Mouse (Mus musculus) midbrain, embryonic 12.5 days (tissue): ENCODE measurements at regions not wholly inside any gene's neighbourhood (a gene's known extent, or its start where the extent isn't known, plus 50 kb on each side); places are given as distances from the start of the nearest gene placed in this dataset.

ENCODE experiments used
- ATAC-seq: fragments of 200-750 bp; cut with Nextera tagmentation; 2 replicates; pipeline ENCODE4 v1.8.0; 2017; ENCODE audit warnings: low read depth, moderate TSS enrichment, moderate library complexity; ENCODE audit not compliant: low FRiP score
- H3K27ac ChIP-seq: fragments of 300-500 bp; sonication (generic); replicated peaks from 2 replicates; pipeline ENCODE4 v1.5.1; 2016; ENCODE audit warnings: mild to moderate bottlenecking
- H3K27me3 ChIP-seq: fragments of 300-500 bp; sonication (generic); 2 replicates; pipeline ENCODE4 v1.6.1; 2016; ENCODE audit warnings: mild to moderate bottlenecking
- H3K36me3 ChIP-seq: fragments of 300-500 bp; sonication (generic); 2 replicates; pipeline ENCODE4 v1.6.1; 2016
- H3K4me1 ChIP-seq: fragments of 300-500 bp; sonication (generic); 2 replicates; pipeline ENCODE4 v1.6.1; 2016
- H3K4me2 ChIP-seq: fragments of 300-500 bp; sonication (generic); replicated peaks from 2 replicates; pipeline ENCODE4 v1.6.1; 2016; ENCODE audit warnings: mild to moderate bottlenecking, moderate library complexity
- H3K4me3 ChIP-seq: fragments of 300-500 bp; sonication (generic); 2 replicates; pipeline ENCODE4 v1.5.1; 2016; ENCODE audit warnings: mild to moderate bottlenecking
- H3K9ac ChIP-seq: fragments of 300-500 bp; sonication (generic); replicated peaks from 2 replicates; pipeline ENCODE4 v1.6.1; 2016; ENCODE audit warnings: mild to moderate bottlenecking, moderate library complexity
- H3K9me3 ChIP-seq: fragments of 300-500 bp; sonication (generic); 2 replicates; pipeline ENCODE4 v1.6.1; 2016; ENCODE audit warnings: mild to moderate bottlenecking
- WGBS: fragments of 180-500 bp; shearing (Covaris S2); methylation state at CpG from one replicate; pipeline ENCODE4 v1.1.7; 2016; 5-methylcytosine and 5-hydroxymethylcytosine counted together

DNA sequence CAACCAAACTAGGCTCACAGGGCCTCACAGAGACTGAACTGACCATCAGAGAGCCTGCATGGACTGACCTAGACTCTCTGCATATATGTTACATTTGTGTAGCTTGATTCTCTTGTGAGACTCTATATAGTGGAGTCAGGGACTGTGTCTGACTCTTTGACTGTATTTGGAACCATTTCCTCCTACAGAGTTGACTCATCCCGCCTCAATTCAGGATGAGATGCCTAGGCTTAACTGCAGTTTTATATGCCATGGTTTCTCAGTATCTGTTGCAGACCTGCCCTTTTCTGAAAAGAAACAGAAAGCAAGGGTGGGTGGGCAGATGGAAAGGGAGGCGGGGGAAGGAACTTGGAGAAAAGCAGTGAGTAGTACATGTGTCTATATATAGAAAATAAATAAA lies 441.9 kb downstream of the Tmem161b start:
- Histone ChIP-seq H3K9me3 (no peaks in the 10 kb centered on the region), H3K4me2 (no peak overlapping the region), H3K4me3 (no peak overlapping the region), H3K27me3 (no peaks in the 10 kb centered on the region), H3K36me3 (no peaks in the 10 kb centered on the region), H3K27ac (no peak overlapping the region), H3K4me1 (no peaks in the 10 kb centered on the region), H3K9ac (no peak overlapping the region)
- 85% methylated on average over 2 of the region's 2 CpGs for WGBS
- no peak for ATAC-seq

DNA sequence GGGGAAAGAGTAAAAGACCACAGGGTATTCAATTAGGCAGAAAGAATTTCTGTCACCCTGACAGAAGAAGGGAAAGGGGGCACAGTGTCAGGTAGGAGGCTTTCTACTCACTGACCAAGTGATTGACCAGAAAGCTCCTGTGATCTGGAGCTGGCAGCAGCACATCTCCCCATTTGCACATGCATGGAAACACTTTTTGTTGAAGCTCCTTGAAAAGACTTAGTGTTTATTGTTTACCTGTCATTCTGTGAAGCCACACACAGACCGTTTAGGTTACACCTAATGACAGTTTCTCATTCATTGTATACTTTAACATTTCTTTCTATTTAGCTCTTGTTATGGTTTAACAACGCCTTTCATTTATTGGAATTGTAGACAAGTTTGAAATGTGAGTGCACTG lies 458.9 kb downstream of the Tmem161b start:
- H3K27ac ChIP-seq = no peak overlapping the region
- no peak for ATAC-seq
- no peaks in the 10 kb centered on the region for H3K36me3 ChIP-seq
- H3K4me3 ChIP-seq = no peak overlapping the region
- H3K4me1 ChIP-seq = no peaks in the 10 kb centered on the region
- H3K9ac ChIP-seq = no peak overlapping the region
- no peak overlapping the region for H3K4me2 ChIP-seq
- H3K27me3 ChIP-seq = no peaks in the 10 kb centered on the region
- 48% methylated on average over 2 of the region's 2 CpGs for WGBS
- H3K9me3 ChIP-seq = no peaks in the 10 kb centered on the region

DNA sequence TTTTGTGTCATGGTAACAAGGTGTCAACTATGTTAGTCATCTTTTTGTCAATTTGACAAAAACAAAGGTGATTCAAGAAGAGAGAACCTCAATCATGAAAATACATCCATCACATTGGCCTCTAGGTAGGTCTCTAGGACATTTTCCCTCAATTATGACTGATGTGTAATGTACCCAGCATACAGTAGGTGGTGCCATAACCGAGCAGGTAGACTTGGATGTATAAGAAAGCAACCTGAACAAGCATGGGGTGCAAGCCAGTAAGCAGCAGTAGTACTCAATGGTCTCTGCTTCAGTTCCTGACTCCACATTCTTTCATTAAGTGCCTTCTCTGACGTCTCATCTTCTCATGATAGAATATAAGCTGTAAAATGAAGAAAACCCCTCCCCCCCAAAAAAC lies 463.8 kb downstream of the Tmem161b start:
- H3K4me2 ChIP-seq = no peak overlapping the region
- no peaks in the 10 kb centered on the region for H3K4me1 ChIP-seq
- ATAC-seq = no peak
- H3K9ac ChIP-seq = no peak overlapping the region
- WGBS = 62% methylated on average over 2 of the region's 2 CpGs
- H3K27me3 ChIP-seq = no peaks in the 10 kb centered on the region
- H3K9me3 ChIP-seq = no peaks in the 10 kb centered on the region
- no peak overlapping the region for H3K27ac ChIP-seq
- H3K36me3 ChIP-seq = no peaks in the 10 kb centered on the region
- H3K4me3 ChIP-seq = no peak overlapping the region

- H3K36me3 ChIP-seq = no peaks in the 10 kb centered on the region
- WGBS = 96% methylated on average over 2 of the region's 2 CpGs
- no peak for ATAC-seq
- no peaks in the 10 kb centered on the region for H3K9me3 ChIP-seq
- no peak overlapping the region for H3K9ac ChIP-seq
- H3K4me2 ChIP-seq = no peak overlapping the region
- no peak overlapping the region for H3K4me3 ChIP-seq
- no peaks in the 10 kb centered on the region for H3K4me1 ChIP-seq
- H3K27me3 ChIP-seq = no peaks in the 10 kb centered on the region
- H3K27ac ChIP-seq = no peak overlapping the region
Measured at GRCm38 (mm10) chr13:84693462-84693861, 471.4 kb downstream of the Tmem161b start.

DNA sequence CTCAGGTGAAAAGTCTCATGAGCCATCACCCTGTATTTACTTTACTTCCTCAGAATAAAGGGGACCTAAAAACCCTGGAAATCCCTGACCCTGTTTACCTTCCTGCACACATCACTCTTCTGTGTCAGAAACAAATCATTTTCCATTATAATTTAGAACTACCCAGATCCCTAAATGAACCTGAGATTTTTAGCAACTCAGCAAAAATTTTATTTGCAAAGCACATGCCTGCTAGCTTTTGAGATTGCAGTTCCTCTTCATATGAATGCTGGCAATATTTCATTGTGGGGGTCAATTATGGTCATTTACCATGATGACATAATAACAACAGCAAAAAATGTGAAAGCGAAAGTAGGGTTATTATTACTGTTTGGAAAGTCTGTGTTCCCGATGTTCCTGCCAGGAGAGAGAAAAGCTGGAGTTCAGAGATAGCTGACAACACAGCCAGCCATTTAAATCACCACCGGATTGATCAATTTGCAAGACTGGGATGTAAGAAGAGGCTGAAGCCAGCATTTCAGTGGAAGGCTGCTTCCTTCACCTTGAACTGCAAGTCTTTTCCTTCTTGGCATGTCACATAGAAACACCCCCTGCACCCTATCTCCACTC lies 476.5 kb downstream of the Tmem161b start:
- WGBS = 69% methylated on average over 3 of the region's 3 CpGs
- no peak overlapping the region for H3K27ac ChIP-seq
- H3K9ac ChIP-seq = no peak overlapping the region

DNA sequence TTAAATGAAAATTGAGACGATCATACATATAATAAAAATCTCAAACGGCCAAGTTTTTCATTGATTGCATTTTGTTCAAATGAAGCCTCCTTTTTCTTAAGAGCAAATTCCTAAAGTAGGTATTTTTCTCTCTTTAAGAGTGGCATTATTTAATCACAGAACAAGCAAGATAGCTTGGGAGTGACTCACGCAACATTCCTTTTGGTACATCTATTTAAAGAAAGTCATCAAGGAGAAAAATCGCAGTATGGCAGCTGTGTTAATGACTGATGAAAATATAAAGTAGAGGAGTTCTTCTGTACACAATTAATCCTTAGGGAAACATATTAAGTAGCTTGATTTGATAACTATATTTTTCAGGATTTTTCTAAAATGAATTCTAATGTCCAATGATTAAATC lies 448.0 kb upstream of the Ccnh start:
- Histone ChIP-seq H3K27me3 (no peaks in the 10 kb centered on the region), H3K36me3 (no peaks in the 10 kb centered on the region), H3K9ac (no peak overlapping the region), H3K4me1 (no peaks in the 10 kb centered on the region), H3K9me3 (no peaks in the 10 kb centered on the region), H3K27ac (no peak overlapping the region), H3K4me3 (no peak overlapping the region), H3K4me2 (no peak overlapping the region)
- 91% methylated on average over 4 of the region's 4 CpGs for WGBS
- no peak for ATAC-seq

More for the DNA sequence above, 476.5 kb downstream of the Tmem161b start:
- no peak overlapping the region for H3K4me3 ChIP-seq
- no peaks in the 10 kb centered on the region for H3K27me3 ChIP-seq
- no peak for ATAC-seq
- no peaks in the 10 kb centered on the region for H3K36me3 ChIP-seq
- 0 out of 2 replicates have a peak, but pooled peaks cover 3% of the 10 kb centered on the region for H3K4me1 ChIP-seq
- H3K4me2 ChIP-seq = no peak overlapping the region
- no peaks in the 10 kb centered on the region for H3K9me3 ChIP-seq

- H3K4me1 ChIP-seq = 0 out of 2 replicates have a peak, but pooled peaks cover 2% of the 10 kb centered on the region
- H3K4me3 ChIP-seq = no peak overlapping the region
- WGBS = 92% methylated on average over 2 of the region's 2 CpGs
- no peaks in the 10 kb centered on the region for H3K36me3 ChIP-seq
- H3K9ac ChIP-seq = no peak overlapping the region
- H3K27ac ChIP-seq = no peak overlapping the region
- H3K27me3 ChIP-seq = no peaks in the 10 kb centered on the region
- H3K4me2 ChIP-seq = no peak overlapping the region
- H3K9me3 ChIP-seq = no peaks in the 10 kb centered on the region
- ATAC-seq = no peak
Measured at GRCm38 (mm10) chr13:84748331-84748730, 440.9 kb upstream of the Ccnh start.

GRCm38 (mm10) chr13:84749214-84749613 lies 440.0 kb upstream of the Ccnh start:
- no peak for ATAC-seq
- Histone ChIP-seq H3K9ac (no peak overlapping the region), H3K27me3 (no peaks in the 10 kb centered on the region), H3K4me2 (no peak overlapping the region), H3K27ac (no peak overlapping the region), H3K9me3 (no peaks in the 10 kb centered on the region), H3K36me3 (no peaks in the 10 kb centered on the region), H3K4me1 (0 out of 2 replicates have a peak, but pooled peaks cover 2% of the 10 kb centered on the region), H3K4me3 (no peak overlapping the region)
- WGBS = 83% methylated on average over 1 of the region's 1 CpGs

- ATAC-seq = no peak
- Histone ChIP-seq H3K9me3 (no peaks in the 10 kb centered on the region), H3K27ac (no peak overlapping the region), H3K4me3 (no peak overlapping the region), H3K27me3 (0 out of 2 replicates have a peak, but pooled peaks cover 3% of the 10 kb centered on the region), H3K4me2 (no peak overlapping the region), H3K4me1 (peaks cover 6% of the 10 kb centered on the region; the same call in 1 of the 2 replicates), H3K36me3 (no peaks in the 10 kb centered on the region), H3K9ac (no peak overlapping the region)
- WGBS = 81% methylated on average over 2 of the region's 2 CpGs
Measured at GRCm38 (mm10) chr13:84750136-84750535, 439.1 kb upstream of the Ccnh start.

DNA sequence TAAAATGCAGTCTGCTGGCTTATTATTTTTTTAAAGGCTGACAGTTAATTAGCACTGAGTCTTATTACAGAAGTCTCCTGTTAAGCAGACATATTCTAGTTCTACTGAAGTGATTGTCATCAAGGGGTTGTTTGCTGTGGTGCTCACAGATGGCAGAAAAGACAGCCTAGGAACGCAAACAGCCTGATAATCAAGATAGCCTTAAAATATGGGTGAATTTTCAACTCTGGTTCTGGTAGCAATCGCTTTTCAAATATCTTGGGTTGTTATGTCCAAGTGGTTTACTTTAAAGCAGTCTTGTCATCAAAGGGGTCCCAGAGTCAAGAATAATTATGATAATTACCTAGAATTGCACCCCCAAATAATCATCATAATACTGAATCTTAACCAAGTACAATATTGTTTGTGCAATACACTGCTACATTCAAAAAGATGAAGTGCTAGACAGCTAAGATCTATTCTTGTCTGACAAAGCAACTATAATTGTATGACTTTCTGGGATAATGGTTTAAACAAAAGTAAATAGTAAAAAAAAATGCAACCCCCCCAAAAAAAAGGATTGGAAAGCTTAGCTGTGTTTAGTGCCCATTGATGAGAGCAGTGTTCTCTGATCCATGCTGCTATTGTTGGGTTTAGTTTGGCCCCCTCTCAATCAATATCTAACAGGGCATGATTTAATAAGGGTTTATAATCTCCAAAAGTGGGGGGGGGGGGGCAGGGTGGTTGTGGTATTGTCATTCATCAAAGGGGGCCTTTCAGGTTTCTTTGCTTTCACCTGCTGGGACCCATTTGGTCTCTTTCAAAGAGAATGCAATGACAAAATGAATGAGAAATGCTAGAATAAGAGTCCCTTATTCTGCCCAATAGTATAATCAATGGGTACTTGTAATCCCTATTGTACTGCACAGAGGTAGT lies 437.4 kb upstream of the Ccnh start:
- peak; percentile 65 for ATAC-seq
- WGBS = 61% methylated on average over 2 of the region's 2 CpGs

GRCm38 (mm10) chr13:84752491-84752820 lies 436.8 kb upstream of the Ccnh start:
- ATAC-seq = peak; percentile 64
- H3K36me3 ChIP-seq = no peaks in the 10 kb centered on the region
- H3K9ac ChIP-seq = no peak overlapping the region
- H3K4me2 ChIP-seq = no peak overlapping the region
- no peak overlapping the region for H3K4me3 ChIP-seq
- H3K9me3 ChIP-seq = no peaks in the 10 kb centered on the region
- WGBS = 57% methylated on average over 4 of the region's 4 CpGs
- peaks cover 11% of the 10 kb centered on the region; the same call in 1 of the 2 replicates for H3K4me1 ChIP-seq
- no peak overlapping the region for H3K27ac ChIP-seq
- H3K27me3 ChIP-seq = peaks cover 3% of the 10 kb centered on the region; the same call in 1 of the 2 replicates

More for the DNA sequence above, 437.4 kb upstream of the Ccnh start:
- H3K9ac ChIP-seq = no peak overlapping the region
- no peaks in the 10 kb centered on the region for H3K9me3 ChIP-seq
- H3K36me3 ChIP-seq = no peaks in the 10 kb centered on the region
- peaks cover 9% of the 10 kb centered on the region; the same call in 1 of the 2 replicates for H3K4me1 ChIP-seq
- no peak overlapping the region for H3K27ac ChIP-seq
- H3K4me3 ChIP-seq = no peak overlapping the region
- peaks cover 3% of the 10 kb centered on the region; the same call in 1 of the 2 replicates for H3K27me3 ChIP-seq
- H3K4me2 ChIP-seq = no peak overlapping the region

DNA sequence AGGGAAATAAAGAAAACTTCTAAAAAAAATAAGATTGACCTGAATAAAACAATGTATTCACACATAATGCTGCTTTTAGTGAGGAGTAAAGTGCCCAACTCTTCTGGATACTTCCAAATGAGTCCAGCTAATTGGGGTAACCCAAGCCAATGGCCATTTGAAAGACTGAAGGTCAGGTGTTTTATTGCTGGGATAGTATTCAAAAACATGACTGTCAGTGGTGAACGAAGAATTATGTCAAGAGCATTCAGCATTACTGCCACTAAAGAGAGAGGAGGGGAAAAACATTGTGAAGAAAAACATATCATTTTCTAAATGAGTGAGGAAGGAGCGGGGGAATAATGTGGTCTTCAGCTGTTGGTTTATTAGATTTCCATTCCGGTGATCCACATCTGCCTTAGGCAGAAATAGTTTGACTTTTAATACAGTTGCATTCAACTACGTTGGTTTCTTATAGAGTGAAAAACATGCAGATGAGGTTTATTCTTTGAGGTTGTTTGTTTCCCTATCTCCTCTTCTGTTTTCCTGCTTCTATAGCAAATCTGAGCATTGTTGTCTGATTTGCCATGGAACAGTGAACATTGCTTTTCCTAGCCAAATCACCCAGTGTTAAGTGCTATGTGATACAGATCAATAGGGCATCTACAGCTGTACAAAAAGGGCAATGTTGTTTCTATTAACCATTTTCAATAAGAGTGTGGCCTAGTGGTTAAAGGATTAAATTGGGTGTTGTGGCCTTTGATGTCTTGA lies 435.3 kb upstream of the Ccnh start:
- Histone ChIP-seq H3K27ac (no peak overlapping the region), H3K27me3 (peaks cover 3% of the 10 kb centered on the region; the same call in 1 of the 2 replicates), H3K9me3 (no peaks in the 10 kb centered on the region), H3K4me2 (no peak overlapping the region), H3K4me1 (peaks cover 11% of the 10 kb centered on the region; the same call in 1 of the 2 replicates), H3K36me3 (no peaks in the 10 kb centered on the region), H3K4me3 (no peak overlapping the region), H3K9ac (no peak overlapping the region)
- no peak for ATAC-seq
- 69% methylated on average over 4 of the region's 4 CpGs for WGBS
